Mouse (Mus musculus): Measurements from ENCODE around the gene Tmbim1. TPM values are rescaled to one million over a fixed set of nuclear protein-coding genes. Genes with fewer than 3 reads are reported as not detected.
"Not testable (repeated sequence)": the region's sequence is repeated elsewhere in the genome, so short reads cannot be mapped to it uniquely, and the experiment has no call there.

Tmbim1 gene
- total and polyA plus RNA-seq, 3 experiments = 41.3 to 148 (median 48.1) TPM

DNA sequence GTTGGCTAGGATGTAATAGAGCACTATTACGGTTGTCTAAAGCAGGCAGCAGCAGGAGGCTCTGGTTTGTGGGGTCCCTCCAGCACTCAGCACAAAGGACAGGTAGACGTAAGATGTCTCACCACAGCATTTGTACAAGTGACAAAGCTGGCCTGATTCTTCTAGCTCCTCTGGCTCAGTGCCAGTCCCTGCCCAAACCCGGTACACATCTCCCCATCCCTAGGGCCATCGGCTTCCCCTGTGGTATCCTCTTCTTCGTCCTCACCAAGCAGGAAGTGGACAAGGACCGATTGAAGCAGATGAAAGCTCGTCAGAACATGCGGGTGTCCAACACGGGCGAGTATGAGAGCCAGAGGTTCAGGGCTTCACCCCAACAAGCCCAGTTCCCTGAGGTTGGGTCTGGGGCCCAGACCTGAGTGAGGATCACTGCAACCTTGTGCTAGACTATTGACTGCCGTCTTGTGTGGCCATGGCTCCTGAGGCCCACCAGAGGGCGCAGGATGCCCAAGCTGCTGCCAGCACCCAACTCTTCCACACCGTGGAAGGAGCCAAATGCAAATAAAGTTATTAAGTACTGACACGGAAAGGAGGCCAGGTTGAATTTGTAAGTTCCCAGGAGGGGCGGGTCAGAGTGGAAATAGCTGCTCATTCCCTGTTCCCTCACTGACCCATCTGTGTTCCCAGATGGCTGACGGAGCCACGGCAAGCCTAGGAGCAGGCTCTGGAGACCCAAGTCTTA, 18.4 kb downstream of the Tmbim1 start:
- intact Hi-C loops (cut with DNase I) = loop anchor here (1.0 to 5.0 kb wide), 4 partner anchors 18 to 220 kb away; partner anchors contain the start of genes Catip, Cnot9 and Tmbim1
- peak; percentile 64 for TF ChIP-seq CTCF (IDR thresholded peaks at IDR 0.05)
- not testable (repeated sequence) for H3K27ac ChIP-seq; H3K9ac ChIP-seq (ENCODE audit: low read depth, low read length); H3K79me2 ChIP-seq (replicated peaks; ENCODE audit: control insufficient read depth, insufficient read depth, low read length); H3K27me3 ChIP-seq (ENCODE audit: control insufficient read depth, insufficient read depth, low read length); H3K4me3 ChIP-seq
- Histone ChIP-seq H3K4me1 (ENCODE audit: control insufficient read depth, insufficient read depth, low read length) (peaks cover 29% of the 10 kb centered on the region), H3K36me3 (ENCODE audit: control insufficient read depth, insufficient read depth, low read length) (peaks cover 11% of the 10 kb centered on the region)
- DNase-seq = peak in 1 of 2 experiments; percentile 34
- 28% methylated on average over 16 of the region's 17 CpGs for WGBS

GRCm38 (mm10) chr1:74285212-74286010, 20.0 kb downstream of the Tmbim1 start:
- no peak for TF ChIP-seq CTCF (IDR thresholded peaks at IDR 0.05)
- no peak for TF ChIP-seq POLR2A (IDR thresholded peaks at IDR 0.05; ENCODE audit: insufficient read depth, low read depth, low read length)
- H3K27me3 ChIP-seq (ENCODE audit: control insufficient read depth, insufficient read depth, low read length) = no peaks in the 10 kb centered on the region
- H3K27ac ChIP-seq = peak overlapping the region; percentile 81
- H3K4me3 ChIP-seq = peak overlapping the region; percentile 83
- H3K4me1 ChIP-seq (ENCODE audit: control insufficient read depth, insufficient read depth, low read length) = peaks cover 22% of the 10 kb centered on the region
- peaks cover 8% of the 10 kb centered on the region for H3K36me3 ChIP-seq (ENCODE audit: control insufficient read depth, insufficient read depth, low read length)
- 4% methylated on average over 23 of the region's 23 CpGs for whole genome bisulfite sequencing
- intact Hi-C loops (cut with DNase I) = loop anchor here (1.0 to 5.0 kb wide), 4 partner anchors 19 to 222 kb away; partner anchors contain the start of genes Catip, Cnot9 and Tmbim1
- H3K9ac ChIP-seq (ENCODE audit: low read depth, low read length) = peak overlapping the region; percentile 61
- no peaks in the 10 kb centered on the region for H3K79me2 ChIP-seq (replicated peaks; ENCODE audit: control insufficient read depth, insufficient read depth, low read length)
- no peak for DNase-seq

GRCm38 (mm10) chr1:74284543-74285160, 20.8 kb downstream of the Tmbim1 start, which contains the start of the genes Aamp and Pnkd:
TSS of gene Aamp (minus strand) at chr1:74284738.
TSS of gene Pnkd (plus strand) at chr1:74284930.
- H3K27ac ChIP-seq = peak within 1 kb of the TSS; percentile 91
- H3K4me1 ChIP-seq (ENCODE audit: control insufficient read depth, insufficient read depth, low read length) = peaks cover 14% of the 10 kb centered on the region
- H3K79me2 ChIP-seq (replicated peaks; ENCODE audit: control insufficient read depth, insufficient read depth, low read length) = no peaks in the 10 kb centered on the region
- peak within 1 kb of the TSS; percentile 83 for H3K4me3 ChIP-seq
- H3K27me3 ChIP-seq (ENCODE audit: control insufficient read depth, insufficient read depth, low read length) = no peaks in the 10 kb centered on the region
- DNase-seq = peak; percentile 98 to 100
- intact Hi-C loops (cut with DNase I) = loop anchor here (1.0 to 5.0 kb wide), 3 partner anchors 48 to 223 kb away; partner anchors contain the start of genes Arpc2 and Cnot9
- WGBS = under 1% methylated on average over 55 of the region's 56 CpGs
- H3K9ac ChIP-seq (ENCODE audit: low read depth, low read length) = peak within 1 kb of the TSS; percentile 66
- H3K36me3 ChIP-seq (ENCODE audit: control insufficient read depth, insufficient read depth, low read length) = peaks cover under 1% of the 10 kb centered on the region; the same call in 1 of the 2 replicates
- peak; percentile 87 for TF ChIP-seq POLR2A (IDR thresholded peaks at IDR 0.05; ENCODE audit: insufficient read depth, low read depth, low read length)
- TF ChIP-seq EP300 (IDR thresholded peaks at IDR 0.05; ENCODE audit: insufficient read depth, low read depth, low read length) = peak; percentile 55; the same call in 1 of the 2 replicates
- TF ChIP-seq CTCF (IDR thresholded peaks at IDR 0.05) = peak; percentile 55

DNA sequence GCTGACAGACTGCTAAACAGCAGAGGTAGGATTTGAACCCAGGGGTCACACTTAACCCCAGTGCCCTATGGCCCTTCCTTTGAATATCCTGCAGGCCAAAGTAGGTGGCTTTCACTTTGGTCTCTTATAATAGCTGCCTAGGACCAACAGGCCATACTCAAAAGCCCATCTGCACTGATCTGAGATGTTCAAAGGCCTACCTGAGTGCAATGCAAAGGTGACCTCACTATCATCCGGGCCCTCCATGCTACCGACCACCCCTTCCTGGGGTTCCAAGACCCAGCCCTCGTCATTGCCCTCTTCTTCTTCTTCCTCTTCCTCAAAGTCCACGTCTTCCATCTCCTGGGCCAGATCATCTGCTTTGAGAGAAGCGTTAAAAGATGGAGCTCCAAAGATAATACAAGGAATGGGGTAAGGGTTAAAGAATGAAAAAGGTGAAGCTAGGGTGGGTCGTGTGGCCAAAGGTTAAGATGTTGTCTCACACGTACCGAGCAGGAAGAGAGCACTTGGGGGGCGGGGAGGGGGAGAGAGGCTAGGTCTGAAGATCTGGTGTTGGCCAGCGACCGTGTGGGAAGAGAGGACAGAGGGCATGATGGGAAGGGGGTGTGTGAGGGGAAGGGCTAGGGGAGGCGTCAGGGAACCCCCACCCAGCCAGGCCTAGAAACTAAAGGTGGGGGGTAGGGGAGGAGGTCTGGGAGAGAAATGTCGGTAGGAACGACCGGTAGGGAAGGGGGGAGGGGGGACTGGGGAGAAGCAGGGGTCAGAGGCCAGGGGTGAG, 21.5 kb downstream of the Tmbim1 start:
- intact Hi-C loops (cut with DNase I) = loop anchor here (1.0 kb wide), 2 partner anchors 48 to 78 kb away; partner anchors contain the start of gene Arpc2

DNA sequence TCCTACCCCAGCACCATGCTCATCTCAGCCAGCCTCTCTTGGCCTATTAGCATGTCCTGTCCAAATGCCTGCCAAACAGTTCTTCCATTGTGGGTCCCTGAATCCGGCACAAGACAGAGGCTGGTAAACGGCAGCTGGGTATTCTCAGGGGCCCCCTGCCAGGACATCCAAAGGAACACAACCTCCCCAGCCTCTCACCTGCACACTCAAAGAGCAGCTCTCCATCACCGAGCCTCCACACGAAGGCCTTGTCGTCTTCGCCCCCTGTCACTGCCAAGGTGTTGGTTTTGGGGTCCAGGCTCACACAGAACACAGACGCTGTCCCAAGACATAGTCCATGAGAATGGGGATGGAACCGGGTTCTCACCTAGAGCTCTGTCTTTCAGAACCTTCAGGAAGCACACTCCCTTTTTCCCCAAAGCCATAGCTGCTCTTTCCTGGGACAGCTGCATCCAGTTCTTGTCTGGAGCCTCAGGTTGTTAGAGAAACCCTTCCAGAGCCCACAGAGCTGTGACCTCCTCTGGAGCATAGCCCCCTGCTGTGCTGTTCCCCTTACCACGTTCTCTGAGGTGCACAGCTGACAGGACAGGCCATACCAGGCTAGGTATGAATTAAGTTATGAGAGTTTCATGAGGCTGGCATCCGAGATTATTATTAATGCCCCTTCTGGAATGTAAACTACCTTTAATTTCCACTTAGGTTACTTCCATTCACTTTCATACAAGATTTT, 22.4 kb downstream of the Tmbim1 start:
- 88% methylated on average over 10 of the region's 10 CpGs for WGBS
- no peak for DNase-seq
- Histone ChIP-seq H3K9ac (ENCODE audit: low read depth, low read length) (no peak overlapping the region), H3K79me2 (replicated peaks; ENCODE audit: control insufficient read depth, insufficient read depth, low read length) (no peaks in the 10 kb centered on the region), H3K27me3 (ENCODE audit: control insufficient read depth, insufficient read depth, low read length) (no peaks in the 10 kb centered on the region), H3K4me1 (ENCODE audit: control insufficient read depth, insufficient read depth, low read length) (peaks cover 5% of the 10 kb centered on the region), H3K36me3 (ENCODE audit: control insufficient read depth, insufficient read depth, low read length) (no peaks in the 10 kb centered on the region), H3K4me3 (no peak overlapping the region), H3K27ac (no peak overlapping the region)
- TF ChIP-seq CTCF (IDR thresholded peaks at IDR 0.05) = no peak
- no peak for TF ChIP-seq POLR2A (IDR thresholded peaks at IDR 0.05; ENCODE audit: insufficient read depth, low read depth, low read length)
- no peak for TF ChIP-seq EP300 (IDR thresholded peaks at IDR 0.05; ENCODE audit: insufficient read depth, low read depth, low read length)
- intact Hi-C loops (cut with DNase I) = no loop called here

More for the DNA sequence above, 21.5 kb downstream of the Tmbim1 start:
- DNase-seq = peak; percentile 63 to 69
- WGBS = 9% methylated on average over 15 of the region's 15 CpGs
- TF ChIP-seq POLR2A (IDR thresholded peaks at IDR 0.05; ENCODE audit: insufficient read depth, low read depth, low read length) (no peak), CTCF (IDR thresholded peaks at IDR 0.05) (no peak), EP300 (IDR thresholded peaks at IDR 0.05; ENCODE audit: insufficient read depth, low read depth, low read length) (no peak)
- peak overlapping the region; percentile 77 for H3K4me3 ChIP-seq
- H3K9ac ChIP-seq (ENCODE audit: low read depth, low read length) = peak overlapping the region; percentile 66
- no peaks in the 10 kb centered on the region for H3K79me2 ChIP-seq (replicated peaks; ENCODE audit: control insufficient read depth, insufficient read depth, low read length)
- H3K36me3 ChIP-seq (ENCODE audit: control insufficient read depth, insufficient read depth, low read length) = no peaks in the 10 kb centered on the region
- peak overlapping the region; percentile 91 for H3K27ac ChIP-seq
- H3K27me3 ChIP-seq (ENCODE audit: control insufficient read depth, insufficient read depth, low read length) = no peaks in the 10 kb centered on the region
- H3K4me1 ChIP-seq (ENCODE audit: control insufficient read depth, insufficient read depth, low read length) = peaks cover 7% of the 10 kb centered on the region
